Mouse (Mus musculus): ENCODE data around the gene Foxa1.

The Foxa1 gene

DNA sequence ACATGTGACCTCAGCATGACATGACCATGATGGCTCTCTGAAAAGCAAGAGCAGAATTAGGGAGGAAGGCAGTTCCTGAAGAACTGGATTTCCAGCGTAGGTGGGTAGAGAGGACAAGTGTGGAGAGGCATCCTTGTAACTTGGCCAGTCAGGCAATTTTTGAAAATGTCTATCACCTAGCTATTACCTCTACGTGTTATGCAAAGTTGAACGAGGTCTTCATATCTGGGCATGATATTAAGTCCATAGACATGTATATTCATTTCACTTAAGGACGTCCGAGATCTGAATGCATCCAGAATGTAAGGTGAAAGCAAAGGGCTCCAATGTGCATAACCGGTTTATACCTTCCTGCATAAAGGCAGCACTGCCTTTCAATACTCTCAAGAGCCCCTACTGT, 5.6 kb downstream of the Foxa1 start:
- DNase-seq (ENCODE audit: low spot score): no peak

DNA sequence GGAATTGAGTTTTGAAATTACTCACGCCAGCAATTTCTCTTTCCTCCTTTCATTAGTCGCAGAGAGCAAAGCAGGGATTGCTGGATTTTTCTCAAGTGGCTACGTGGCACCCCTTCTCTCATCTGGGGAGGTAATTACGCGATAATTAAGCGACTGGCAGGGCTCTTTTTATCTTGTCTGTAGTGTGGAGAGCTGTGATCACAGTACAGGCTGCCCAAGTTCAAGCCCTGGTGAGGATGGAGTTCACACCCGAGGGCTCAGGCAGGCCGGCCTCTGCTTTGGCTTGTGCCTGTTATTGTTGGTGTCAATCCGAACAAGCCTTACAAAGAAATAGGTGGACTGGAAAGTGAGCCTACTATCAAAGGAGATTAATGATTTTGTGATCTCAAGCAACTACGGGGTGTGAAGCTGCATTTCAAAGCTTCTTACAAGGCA, 7.1 kb downstream of the Foxa1 start:
- DNase-seq (ENCODE audit: low spot score): no peak

DNA sequence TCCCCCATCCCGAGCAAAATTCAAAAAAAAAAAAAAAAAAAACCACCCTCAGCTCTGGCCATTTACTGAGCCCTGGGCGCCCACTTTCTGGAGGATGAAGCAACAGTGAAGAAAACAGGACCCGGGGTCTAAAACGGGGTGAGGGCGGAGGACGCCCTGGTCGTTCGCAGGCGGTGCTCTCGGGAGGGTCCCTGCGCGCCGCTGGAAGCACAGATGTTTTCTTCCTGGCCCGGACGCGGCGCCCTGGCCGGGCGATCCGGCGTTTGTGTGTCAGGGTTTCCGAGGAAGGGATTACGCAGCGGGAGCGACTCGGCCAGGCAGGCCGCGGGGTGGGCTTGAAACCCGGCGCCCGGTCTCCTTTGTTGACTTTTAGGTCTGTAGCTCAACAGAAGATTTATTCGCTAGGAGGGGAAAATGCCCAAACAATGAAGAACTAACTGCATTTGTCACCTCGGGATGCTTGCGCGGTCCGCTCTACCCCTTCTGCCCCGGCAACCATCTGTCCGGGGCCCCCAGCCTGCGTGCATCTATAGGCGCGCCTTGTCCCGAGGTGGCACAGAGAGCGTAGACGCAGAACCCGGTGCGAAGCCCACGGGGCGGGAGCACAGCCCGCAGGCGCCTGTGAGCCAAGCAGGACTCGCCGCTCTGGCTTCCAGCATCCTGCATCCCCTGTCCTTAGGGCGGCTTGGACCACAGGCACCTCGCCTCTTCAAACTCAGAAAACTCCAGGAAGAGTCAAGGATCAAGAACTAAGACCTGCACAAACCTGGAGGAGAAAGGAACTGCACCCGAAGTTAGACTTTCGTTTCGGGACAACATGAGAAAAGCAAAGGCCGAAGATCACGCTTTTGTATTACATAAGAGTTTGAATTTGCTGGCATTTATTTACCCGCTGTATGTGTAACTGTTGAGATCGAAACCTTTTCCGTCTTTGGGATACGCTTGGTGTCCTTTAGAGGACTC, 7.8 kb downstream of the Foxa1 start:
- no peak for DNase-seq (ENCODE audit: low spot score)

DNA sequence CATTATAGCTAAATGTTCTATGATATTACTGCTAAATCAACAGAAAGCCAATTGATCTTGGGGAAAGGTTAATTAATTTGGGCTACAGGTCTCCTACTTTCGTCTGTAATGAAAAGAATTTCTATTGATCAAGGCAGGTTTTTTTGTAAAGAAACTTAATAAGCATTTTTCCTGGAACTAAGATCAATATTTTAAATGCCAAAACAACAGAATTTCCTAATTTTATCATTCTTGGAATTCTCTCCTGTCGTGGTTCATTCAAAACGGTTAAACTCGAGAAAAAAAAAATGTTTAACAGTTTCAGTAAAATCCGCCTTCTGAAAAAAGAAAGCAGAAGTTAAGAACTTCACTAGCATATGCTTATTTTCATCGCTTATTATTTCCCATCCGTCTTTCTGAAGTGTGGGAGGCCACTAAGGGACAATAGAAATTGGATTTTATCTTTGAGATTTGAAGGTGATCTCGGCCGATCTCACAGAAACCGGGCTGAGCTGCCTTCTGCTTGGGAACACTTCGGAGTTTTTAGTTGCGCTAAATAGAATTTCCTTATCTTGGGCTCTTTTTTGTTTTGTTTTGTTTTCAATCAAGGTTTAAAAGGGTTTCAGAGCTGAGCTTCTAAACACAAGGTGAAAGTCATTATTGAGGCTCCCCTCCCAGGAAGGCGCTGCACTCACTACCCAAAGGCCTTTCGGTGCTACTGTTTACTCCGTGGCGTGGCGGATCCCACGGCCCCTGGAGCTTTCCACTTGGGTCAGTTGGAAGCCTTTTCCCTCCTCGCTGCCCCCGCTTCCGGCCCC, 8.7 kb downstream of the Foxa1 start:
- DNase-seq (ENCODE audit: low spot score): no peak

DNA sequence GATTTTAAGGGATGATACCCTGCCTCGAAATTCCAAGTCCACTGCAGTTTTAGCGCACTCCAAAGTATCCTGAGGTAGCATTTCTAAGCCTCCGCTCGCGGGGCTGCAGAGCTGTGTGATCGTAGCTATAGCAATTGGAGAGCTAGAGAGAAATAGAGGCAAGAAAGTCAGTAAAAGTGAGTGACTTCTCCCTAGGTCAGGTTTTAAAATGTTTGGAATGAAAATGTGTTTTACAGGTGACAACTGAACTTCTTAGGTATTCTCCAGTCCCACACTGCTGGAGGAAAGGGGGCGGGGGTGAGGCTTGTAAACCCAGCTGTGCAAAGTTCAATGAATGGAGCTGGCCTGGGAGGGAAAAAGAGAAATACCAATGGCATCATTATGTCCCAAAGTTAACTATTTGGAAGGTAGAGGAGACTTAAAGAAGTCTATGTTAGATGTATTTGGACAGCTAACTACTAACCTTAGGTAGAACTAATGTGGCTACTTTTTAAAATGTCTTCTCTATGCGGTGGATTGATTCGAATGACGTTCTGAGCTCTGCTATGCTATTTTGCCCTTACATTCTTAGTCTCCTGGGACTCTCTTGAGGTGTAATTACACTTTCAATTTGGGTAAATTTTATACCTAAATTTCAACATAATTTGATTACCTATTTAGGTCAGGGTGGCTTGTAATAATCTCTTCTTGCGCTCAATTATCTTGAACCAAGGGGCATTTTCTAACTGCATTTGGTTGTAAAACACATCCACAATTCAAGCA, 9.6 kb downstream of the Foxa1 start:
- DNase-seq (ENCODE audit: low spot score): no peak

DNA sequence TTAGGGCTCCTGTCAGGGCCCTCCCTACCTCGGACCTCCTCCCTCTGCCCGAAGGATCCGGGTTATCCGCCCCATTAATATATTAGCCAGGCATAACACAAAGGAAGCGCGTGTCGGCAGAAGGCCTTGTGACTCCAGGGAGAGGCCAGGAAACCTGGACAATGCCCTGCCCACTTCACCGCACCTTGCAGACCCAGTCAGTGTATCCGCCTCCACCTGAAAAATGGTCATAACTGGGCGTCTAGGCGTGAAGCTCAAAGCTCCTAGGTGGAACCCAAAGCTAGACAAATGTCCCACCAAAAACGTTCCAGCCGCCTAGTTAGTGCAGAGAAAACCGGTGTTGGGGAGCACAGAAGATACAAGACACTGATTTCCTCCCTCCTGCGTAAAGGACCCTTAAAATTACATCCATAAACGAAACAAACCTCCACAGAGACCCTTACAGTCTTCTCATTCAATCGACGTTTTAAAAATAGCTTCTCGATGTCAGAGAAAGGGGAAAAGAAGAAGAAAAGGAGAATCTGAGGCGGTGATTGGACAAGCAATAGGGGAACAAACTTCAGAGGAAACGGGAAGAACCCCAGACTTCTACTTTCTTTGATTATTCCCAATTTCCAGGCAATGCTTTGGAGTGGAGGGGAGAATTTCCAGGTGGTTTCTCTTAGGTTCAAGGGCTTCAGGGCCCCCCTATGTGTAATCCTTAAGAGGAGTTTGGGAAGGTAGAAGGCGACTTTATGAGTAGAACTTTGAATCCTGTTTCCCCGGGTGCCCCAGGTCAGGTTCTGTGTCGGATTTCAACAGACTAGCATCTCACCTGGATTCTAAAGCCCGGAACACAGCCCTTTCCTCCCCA, 10.4 kb downstream of the Foxa1 start:
- no peak for DNase-seq (ENCODE audit: low spot score)

DNA sequence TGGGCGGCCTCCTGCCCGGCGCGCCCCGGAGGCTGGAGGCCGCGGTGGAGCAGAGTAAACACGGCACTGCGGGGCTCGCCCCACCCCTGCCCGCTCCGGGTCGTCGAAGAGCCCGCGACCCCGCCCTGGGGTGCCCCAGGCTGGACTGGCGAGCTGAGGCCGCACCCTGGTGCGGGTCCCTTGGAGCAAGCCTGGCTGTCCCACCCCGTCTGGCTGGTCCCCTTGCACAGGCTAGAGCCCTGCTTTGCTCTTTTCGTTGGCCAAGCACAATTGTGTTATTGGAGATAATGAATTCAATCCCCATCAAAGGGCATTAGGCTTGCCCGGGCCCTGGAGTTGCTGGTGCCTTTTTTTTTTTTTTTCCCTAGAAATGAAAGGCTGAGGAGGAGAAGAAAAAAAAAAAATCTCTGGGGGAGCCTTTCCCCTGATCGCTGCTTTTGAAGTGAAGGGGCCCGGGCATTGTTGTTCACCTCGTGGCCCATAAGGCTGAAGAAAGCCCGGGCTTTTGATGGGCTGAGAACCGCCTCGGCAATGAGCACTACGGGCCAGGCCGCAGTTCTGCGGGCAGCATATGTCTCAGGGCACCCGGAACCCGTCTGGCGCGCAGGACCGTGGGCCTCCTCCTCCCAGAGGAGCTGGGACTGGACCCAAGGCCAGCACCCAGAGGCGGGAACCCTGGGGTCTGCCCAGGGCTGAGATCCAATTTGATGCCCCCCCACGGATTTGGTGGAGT, 11.7 kb downstream of the Foxa1 start:
- no peak for DNase-seq (ENCODE audit: low spot score)

DNA sequence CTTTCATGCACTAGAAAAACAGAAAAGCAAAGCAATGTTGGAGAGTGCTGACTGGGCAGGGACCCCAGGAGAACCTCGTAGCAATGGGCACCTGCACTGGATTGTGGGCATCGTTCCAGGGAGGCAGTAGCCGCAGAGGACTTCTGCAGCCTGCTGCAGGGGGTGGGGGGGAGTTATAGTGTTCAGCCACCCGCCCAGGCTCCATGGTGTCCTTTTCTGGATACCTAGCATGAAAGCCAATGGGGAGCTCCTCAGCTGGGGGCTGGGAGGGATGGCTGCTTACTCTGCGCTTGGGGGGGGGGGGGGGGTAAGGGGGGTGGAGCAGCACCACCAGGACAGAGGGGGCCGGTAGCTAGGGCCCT, 12.2 kb downstream of the Foxa1 start:
- DNase-seq (ENCODE audit: low spot score): no peak

DNA sequence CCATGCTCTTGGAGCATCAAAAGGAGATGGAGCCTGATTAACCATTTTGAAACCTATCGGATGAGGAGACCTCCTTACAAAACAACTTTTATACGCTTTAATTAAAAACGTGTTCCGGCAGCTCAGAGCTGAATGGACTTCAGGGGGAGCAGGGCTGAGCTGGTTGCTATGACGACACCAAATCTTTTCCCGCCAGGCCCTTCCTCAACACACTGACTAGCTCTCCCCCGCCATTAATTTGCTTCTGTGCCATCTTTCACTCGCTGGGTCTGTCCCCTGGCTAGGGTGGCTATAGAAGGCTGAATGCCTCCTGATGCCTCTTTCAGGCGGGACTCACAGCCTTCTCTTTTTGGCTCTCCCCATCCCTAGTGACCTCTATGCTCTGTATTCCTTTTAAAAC, 16.2 kb downstream of the Foxa1 start:
- DNase-seq (ENCODE audit: low spot score): no peak

DNA sequence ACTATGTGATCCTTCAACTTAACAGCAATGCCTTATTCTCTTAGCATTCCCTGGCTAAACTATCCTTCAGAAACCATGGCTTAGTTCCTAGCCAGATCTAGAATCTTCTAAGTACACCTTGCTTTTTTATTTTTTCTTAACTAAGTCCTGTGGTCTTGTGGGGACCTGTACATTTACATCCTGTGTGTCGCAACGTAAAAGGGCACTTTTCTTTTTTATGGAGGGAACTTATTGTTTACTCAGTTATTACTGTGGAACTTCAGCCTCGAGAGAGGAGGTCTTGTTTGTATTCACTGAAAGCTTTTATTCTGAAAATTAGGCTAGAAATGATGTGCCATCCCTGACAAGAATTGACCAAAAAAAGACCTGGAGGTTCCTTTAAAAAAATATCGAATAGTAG, 18.4 kb downstream of the Foxa1 start:
- no peak for DNase-seq (ENCODE audit: low spot score)

DNA sequence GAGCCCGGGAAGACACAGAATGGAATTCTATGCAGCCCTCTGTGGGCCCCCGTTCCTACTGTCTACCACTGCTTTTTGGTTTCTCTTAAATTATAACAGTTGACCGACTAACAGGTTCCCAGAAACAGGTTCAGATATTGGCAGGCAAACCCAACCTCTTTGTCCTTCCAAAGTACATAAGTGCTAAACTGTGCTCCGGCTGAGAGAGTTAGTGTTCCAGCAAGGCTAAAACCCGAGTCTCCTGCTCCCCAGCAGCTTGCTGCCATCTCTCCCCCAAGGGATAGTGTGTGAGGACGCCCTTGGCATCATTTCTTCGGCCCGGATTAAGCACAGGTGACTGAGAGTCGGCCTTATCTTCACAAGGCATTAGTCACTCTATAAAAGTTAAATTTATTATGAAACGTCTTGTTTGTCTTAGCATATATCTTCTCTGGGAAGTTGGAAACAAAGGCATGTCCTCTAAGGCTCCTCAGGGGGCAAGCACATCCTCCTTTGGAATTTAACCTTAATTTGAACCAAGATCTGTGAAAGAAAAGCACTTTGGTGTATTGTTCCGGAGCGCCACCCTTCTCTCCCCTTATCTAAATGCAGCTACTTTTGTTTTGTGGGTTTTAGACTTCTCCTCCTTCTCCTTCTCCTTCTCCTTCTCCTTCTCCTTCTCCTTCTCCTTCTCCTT, 30.9 kb downstream of the Foxa1 start:
- DNase-seq (ENCODE audit: low spot score): no peak

DNA sequence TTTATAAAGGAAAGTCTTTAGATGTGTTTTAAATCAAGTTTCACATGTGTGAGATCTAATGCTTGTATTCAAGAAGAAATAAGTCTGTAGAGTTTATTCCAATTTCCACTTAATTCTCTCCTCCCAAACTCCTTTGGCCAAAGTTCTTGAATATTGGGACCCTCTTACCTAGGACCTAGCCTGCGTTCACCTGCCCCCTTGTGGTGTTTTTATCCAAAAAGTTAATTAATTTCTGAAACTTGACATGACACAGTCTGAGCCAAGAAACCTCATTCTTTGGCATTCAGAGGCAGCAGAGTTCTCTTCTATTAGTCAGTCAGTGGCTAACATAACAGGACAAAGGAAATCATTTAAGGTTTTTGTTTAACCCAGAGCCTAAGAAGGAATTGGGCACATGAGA, 32.2 kb downstream of the Foxa1 start:
- DNase-seq (ENCODE audit: low spot score): no peak

DNA sequence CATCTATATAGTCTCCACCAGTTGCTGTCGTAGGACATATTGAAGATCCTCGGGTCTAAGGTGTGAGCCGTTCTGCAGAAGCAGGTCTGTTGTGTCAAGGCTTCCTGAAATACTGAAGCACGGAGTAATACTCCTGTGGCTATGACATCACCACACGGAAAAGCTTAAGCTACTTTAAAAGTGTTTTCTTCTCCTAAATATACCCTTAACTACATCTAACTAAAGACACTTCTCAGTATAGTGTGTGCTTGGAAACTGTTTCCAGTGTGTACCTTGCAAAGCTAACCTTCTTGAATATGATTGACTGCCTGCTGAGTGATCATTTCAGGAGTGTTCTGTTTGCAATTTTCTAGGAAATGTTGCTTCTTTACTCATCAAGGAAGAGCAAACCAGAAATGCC, 35.2 kb downstream of the Foxa1 start:
- DNase-seq (ENCODE audit: low spot score): no peak

DNA sequence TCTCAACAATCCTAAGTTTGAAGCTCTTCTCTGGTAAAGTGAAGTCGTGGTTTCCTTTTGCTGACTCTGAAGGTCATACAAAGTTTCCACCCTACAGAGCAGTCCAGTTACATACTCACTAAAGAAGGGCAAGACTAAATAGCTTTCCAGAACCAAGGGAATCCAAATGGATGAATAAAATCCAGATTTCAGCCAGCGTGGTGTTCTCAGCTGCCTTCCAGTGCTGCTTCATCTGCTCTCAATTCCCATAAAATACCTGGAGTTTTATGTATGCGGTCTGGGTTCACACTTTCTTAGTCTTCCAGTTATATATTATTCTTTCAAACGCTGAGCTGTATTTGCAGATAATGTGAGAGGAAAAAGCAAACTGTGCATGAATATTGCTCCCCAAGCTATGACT, 35.6 kb downstream of the Foxa1 start:
- DNase-seq (ENCODE audit: low spot score): no peak

DNA sequence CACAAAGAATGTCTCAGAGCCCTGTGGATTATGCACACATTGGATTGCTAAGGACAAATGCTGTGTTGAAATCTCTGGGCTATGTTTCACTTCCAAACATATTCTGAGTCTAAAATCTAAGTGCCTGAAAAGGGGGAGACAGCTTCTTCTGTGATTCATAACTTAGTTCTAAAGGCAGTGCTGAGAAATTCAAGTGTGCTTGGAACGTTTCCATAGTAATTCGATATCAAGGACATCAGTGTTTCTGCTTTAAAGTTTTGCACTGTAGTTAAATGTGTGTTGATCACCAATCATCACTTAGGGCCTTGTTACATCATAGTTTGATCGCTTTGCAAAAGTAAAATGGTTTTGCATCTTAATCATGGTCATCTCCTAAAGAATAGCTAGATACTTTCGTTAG, 37.0 kb downstream of the Foxa1 start:
- DNase-seq (ENCODE audit: low spot score): no peak

DNA sequence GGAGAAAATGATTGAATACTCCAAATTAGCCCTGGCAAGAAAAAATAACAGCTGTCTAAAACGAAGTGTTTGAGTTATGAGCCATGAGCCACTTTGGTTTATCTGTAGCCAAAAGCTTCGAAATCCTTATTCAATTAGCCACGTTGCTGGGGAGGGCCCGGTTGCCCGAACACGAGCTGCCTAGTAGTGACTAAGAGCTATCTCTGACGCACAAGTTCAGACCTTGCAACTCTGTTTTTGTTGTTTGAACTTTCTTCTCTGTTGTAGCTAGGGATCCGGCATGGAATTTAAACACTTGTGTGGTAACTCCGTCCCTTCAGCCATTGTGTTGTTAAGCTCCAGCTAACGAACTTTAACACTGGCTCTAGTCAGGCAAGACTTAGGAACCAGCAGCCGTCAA, 37.8 kb downstream of the Foxa1 start:
- DNase-seq (ENCODE audit: low spot score): no peak

DNA sequence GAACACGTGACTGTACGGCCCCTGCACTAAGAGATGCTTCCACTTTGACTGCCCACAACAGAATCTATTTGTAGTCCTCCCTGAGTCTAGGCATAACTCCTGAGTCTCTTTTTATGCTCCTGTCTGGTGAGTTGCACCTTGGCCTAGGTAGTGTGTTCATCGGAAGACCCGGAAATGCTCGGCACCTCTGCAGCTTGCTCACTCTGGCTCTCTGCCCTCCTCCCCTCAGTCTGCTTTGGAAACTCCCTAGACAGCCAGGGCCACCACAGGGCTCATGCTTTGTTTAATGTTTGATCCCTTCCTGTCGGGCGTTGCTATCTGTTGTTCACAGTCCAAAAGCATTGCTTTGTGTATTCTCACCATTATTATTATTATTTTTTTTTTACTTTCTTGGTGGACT, 41.4 kb downstream of the Foxa1 start:
- no peak for DNase-seq (ENCODE audit: low spot score)

DNA sequence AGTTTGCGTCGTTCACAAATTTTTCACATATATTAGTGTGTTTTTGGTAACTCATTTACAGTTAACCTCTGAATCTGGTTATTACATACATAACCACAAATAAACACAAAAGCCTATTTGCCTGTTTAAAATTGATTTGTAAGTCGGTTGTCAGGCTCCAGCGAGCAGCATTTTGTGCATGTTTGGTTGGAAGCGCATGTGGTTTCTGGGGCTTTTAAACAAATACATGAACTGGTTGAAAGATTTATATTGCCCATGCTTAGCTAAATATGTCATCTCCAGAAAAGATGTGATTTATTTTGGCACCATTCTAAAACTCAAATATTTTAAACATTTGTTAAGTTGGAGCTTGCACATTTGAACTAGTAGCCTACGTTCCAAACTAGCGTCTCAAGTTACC, 46.5 kb downstream of the Foxa1 start:
- no peak for DNase-seq (ENCODE audit: low spot score)

DNA sequence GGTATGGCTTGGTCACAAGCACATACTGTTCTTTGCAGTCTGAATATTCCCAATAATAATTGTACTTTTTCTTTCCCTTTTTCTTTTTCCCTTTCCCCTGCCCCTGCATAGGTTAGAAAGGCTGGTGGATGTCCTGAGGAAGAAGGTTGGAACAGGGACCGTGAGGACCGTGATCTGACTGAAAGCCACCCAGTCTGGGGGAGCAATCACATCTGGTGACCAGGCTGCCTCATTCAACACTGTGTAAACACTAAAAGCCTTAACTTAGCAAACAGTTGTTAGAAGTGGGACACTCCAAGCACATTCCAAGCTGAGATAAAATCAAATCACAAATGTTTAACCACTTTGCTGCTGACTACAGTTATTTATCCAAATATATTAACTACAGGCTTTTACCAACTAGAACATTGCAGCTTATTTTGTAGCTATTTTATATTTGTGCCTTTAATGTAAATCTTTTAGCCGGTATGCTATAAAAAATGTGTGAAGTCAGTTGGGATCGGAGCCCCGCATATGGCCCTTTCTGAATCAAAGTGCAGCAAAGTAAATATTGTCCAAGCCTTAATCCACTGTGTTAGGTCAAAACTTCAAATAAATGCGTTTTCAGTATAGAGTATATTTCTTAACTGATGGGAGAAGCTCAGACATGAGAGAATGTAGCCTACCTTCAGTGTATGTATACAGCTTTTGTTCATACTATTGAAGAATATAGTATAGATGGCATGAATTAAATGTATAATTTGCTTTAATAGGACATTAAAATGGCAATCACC, 50.2 kb downstream of the Foxa1 start:
- DNase-seq (ENCODE audit: low spot score): no peak
